Mouse (Mus musculus) heart, postnatal 4 days (tissue): ENCODE results near the gene Sft2d1. TPM values are rescaled to one million over a fixed set of nuclear protein-coding genes. Genes with fewer than 3 reads are reported as not detected.

Experiments used
- DNase-seq: peaks from one replicate; pipeline ENCODE4 v3.0.0; 2021
- total RNA-seq, 2 experiments: library from RNA; stranded (reverse); gene quantifications; 2 replicates each; pipeline ENCODE4 v1.2.3; 2021

Gene Sft2d1
- total RNA-seq, 2 experiments from 2014 or later: 28.6 to 31.6 TPM

- no peak for DNase-seq
These were observed 50.6 kb downstream of the Sft2d1 start for GRCm38 (mm10) chr17:8361281-8362103.

GRCm38 (mm10) chr17:8367514-8368480 lies 56.9 kb downstream of the Sft2d1 start:
- DNase-seq: no peak

- no peak for DNase-seq
These were observed 57.7 kb downstream of the Sft2d1 start for GRCm38 (mm10) chr17:8368570-8368969.

DNA sequence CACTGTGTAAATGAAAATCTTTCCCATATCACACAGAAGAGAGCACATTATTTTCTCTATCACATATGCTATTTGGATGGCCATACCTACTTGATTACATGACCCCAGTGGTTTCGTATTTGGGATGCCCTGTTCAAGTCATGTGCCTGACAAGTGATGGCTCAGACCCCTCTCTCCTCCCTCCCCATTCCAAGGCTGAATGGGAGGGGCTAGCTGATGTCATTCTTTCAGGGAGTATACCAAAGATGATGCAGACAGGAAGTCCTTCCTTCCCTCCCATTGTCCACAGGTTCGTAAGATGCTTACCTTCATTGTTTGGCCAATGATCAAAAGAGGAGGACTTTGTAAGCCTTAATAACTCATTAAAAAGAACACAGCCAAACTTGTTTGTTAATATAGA lies 58.3 kb downstream of the Sft2d1 start:
- DNase-seq: no peak

GRCm38 (mm10) chr17:8370634-8371229 lies 59.8 kb downstream of the Sft2d1 start:
- DNase-seq: no peak

DNA sequence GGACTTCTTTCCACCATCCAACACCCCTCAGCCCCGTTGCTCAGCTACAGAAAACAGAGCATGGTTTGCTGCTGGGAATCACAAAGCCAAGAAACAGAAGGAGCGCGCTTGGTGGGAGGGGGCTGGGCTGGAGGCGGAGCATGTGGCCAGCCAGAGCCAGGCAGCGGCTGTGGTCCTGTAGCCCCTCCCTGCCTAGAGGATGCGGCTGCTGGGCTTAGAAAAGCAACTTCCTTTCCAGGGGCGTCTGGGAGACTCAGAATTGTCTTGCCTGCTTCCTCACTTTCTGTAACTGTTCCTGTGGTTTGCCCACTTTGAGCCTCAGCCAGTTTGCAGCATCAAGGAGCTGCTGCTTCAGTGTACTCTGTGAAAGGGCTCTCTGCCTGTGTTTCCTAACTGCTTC lies 60.9 kb downstream of the Sft2d1 start:
- DNase-seq: peak; percentile 72

DNA sequence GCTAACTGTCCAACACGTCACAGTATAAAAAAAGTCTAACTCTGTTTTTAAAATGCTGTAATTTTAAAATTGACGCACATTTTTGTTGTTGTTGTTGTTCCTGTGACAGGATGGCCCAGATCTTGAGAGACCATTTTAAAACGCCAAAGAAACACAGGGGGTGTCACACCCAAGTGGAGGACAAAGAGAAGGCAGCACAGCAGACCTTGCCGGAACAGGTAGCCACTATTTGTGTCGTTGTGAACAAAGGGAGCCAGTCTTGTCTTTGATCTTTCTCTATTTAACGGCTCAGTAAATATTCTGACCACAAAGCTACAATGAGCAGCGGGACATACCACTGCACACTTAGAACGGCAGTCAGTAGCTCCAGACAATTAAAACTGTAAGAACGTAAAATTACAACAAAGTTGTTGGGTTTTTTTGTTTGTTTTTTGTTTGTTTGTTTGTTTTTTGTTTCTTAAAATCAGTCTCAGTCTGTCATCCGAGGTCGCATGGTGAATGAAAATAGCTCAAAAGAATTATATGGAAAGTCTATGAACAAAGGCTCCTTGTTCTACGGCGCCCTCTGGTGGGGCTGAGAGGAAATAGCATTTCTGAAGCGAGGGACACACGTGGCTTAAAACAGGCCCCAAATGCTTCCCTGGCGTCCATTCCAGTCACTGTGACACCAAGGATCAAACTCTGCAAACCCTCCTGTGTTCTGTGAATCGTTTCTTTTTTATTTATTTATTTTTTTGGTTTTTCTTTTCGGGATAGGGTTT lies 61.6 kb downstream of the Sft2d1 start:
- peak; percentile 86 for DNase-seq

Other genes with a start within 250 kb of the Sft2d1 start
- under 1 TPM in 1 of 2 experiments, not detected in 1; 0.12 TPM for gene Gm49673, start 163.3 kb upstream of the Sft2d1 start, total RNA-seq
- 10 to 100 TPM; 22.8 to 23.0 TPM for gene Rnaset2a, start 163.0 kb upstream of the Sft2d1 start, total RNA-seq
- 10 to 100 TPM; 16.0 to 21.0 TPM for gene Fgfr1op, start 145.6 kb upstream of the Sft2d1 start, total RNA-seq
- not detected for gene Ccr6, start 75.1 kb upstream of the Sft2d1 start, total RNA-seq
- 100 to 1,000 TPM; 250 to 257 TPM for gene Mpc1, start 28.2 kb upstream of the Sft2d1 start, total RNA-seq
- gene Prr18, start 26.4 kb downstream of the Sft2d1 start, total RNA-seq: under 1 TPM; 0.17 to 0.18 TPM
- gene T2, start 44.9 kb downstream of the Sft2d1 start, total RNA-seq: under 1 TPM; 0.48 to 0.56 TPM
- not detected for gene T, start 123.3 kb downstream of the Sft2d1 start, total RNA-seq
- gene Pde10a, start 214.3 kb downstream of the Sft2d1 start, total RNA-seq: 1 to 10 TPM; 5.5 to 8.1 TPM